Mouse (Mus musculus) lung, postnatal 0 days (tissue): Measurements from ENCODE around the gene Stx8. TPM values are rescaled to one million over a fixed set of nuclear protein-coding genes. Genes with fewer than 3 reads are reported as not detected.

Experiments used
- ATAC-seq: fragments of 200-750 bp; cut with Nextera tagmentation; 2 replicates; pipeline ENCODE4 v1.8.0; 2017; ENCODE audit warnings: moderate library complexity
- DNase-seq: peaks from one replicate; pipeline ENCODE4 v3.0.0-alpha.2; 2016; ENCODE audit warnings: low spot score
- H3K27ac ChIP-seq: fragments of 300-500 bp; sonication (generic); 2 replicates; pipeline ENCODE4 v1.5.1; 2014; ENCODE audit warnings: antibody characterized with exemption, mild to moderate bottlenecking, low read length, mixed read lengths
- H3K27me3 ChIP-seq: fragments of 300-500 bp; sonication (generic); replicated peaks from 2 replicates; pipeline ENCODE4 v1.6.1; 2014; ENCODE audit warnings: low read length, mixed read lengths; ENCODE audit not compliant: insufficient read depth
- H3K36me3 ChIP-seq: fragments of 300-500 bp; sonication (generic); 2 replicates; pipeline ENCODE4 v1.6.1; 2014; ENCODE audit warnings: low read length, mixed read lengths; ENCODE audit not compliant: insufficient read depth
- H3K4me1 ChIP-seq: fragments of 300-500 bp; sonication (generic); 2 replicates; pipeline ENCODE4 v1.6.1; 2014; ENCODE audit warnings: antibody characterized with exemption, low read depth, low read length, mixed read lengths; ENCODE audit not compliant: insufficient read depth
- H3K4me2 ChIP-seq: fragments of 300-500 bp; sonication (generic); replicated peaks from 2 replicates; pipeline ENCODE4 v1.6.1; 2014; ENCODE audit warnings: low read depth, mild to moderate bottlenecking, low read length, moderate library complexity, mixed read lengths
- H3K4me3 ChIP-seq: fragments of 300-500 bp; sonication (generic); 2 replicates; pipeline ENCODE4 v1.5.1; 2014; ENCODE audit warnings: low read depth, low read length
- H3K9ac ChIP-seq: fragments of 300-500 bp; sonication (generic); replicated peaks from 2 replicates; pipeline ENCODE4 v1.6.1; 2014; ENCODE audit warnings: low read depth, mild to moderate bottlenecking
- H3K9me3 ChIP-seq: fragments of 300-500 bp; sonication (generic); 2 replicates; pipeline ENCODE4 v1.6.1; 2016; ENCODE audit warnings: low read length, mixed read lengths
- CTCF ChIP-seq: IDR thresholded peaks from 2 replicates; pipeline ENCODE4 v1.5.1; 2016; ENCODE audit warnings: antibody characterized with exemption, mild to moderate bottlenecking
- EP300 ChIP-seq: IDR thresholded peaks from 2 replicates; pipeline ENCODE4 v1.6.1; 2016; ENCODE audit warnings: antibody characterized with exemption, mild to moderate bottlenecking, control low read depth
- WGBS: fragments of 180-500 bp; shearing (Covaris S2); extraction: QIAGEN DNeasy Blood & Tissue Kit; methylation state at CpG from one replicate; pipeline ENCODE4 v1.1.7; 2014; 5-methylcytosine and 5-hydroxymethylcytosine counted together
- microRNA-seq: library from miRNA; unstranded; fragments of <30 nt; microRNA quantifications from one replicate; pipeline ENCODE4, GENCODE M21; 2016
- polyA plus RNA-seq: library from polyadenylated mRNA; unstranded; fragments of >200 nt; fragmentation: Nextera tagmentation; extraction: Ambion mirVana; gene quantifications from 2 replicates; pipeline ENCODE4 v1.2.1, GENCODE M21; 2015

Stx8 gene
- polyA plus RNA-seq, 1 experiment from 2014 or later: 72.5 TPM

DNA sequence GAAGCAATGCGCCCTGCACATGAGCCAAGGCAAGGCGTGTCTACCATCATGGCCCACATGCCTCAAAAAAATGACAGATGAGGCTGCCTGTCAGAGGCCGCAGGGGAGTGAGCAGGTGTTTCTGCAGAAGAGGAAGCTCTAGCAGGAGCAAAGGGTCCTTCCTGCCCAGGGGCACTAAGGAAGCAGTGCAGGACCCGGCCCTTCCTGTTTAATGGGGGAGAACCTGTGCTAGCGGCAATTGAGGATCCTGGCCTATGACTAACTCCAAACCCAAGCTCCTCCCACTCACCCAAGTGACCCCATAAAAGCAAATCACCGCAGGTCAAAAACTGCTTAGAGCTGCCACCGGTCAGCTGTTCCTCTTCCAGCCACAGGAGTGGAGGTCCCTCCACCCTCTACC, 287.5 kb downstream of the Stx8 start:
- WGBS: 55% methylated on average over 7 of the region's 7 CpGs
- Histone ChIP-seq H3K27me3 (no peaks in the 10 kb centered on the region), H3K4me1 (no peaks in the 10 kb centered on the region), H3K4me3 (no peak overlapping the region), H3K36me3 (no peaks in the 10 kb centered on the region), H3K9me3 (no peaks in the 10 kb centered on the region), H3K27ac (no peak overlapping the region), H3K9ac (no peak overlapping the region), H3K4me2 (no peak overlapping the region)
- DNase-seq (no peak), ATAC-seq (peak; percentile 46)
- no peak for TF ChIP-seq EP300
- TF ChIP-seq CTCF: no peak

Small RNA genes within 50 kb of the gene (microRNA-seq; reads per million reads assigned to microRNA genes)
- not detected for gene Mir6406

Other genes with a start within 250 kb of the Stx8 start
- 0.06 TPM in 1 of 2 replicates, not detected in the other for gene Glp2r, start 195.0 kb upstream of the Stx8 start, polyA plus RNA-seq
- not detected in 2 replicates for gene Gsg1l2, start 191.6 kb upstream of the Stx8 start, polyA plus RNA-seq
- 0.45 and 0.66 TPM in 2 replicates for gene Dhrs7c, start 168.0 kb upstream of the Stx8 start, polyA plus RNA-seq
- 2.7 and 3.0 TPM in 2 replicates for gene Usp43, start 44.0 kb upstream of the Stx8 start, polyA plus RNA-seq
- 9.8 and 12.4 TPM in 2 replicates for gene Cfap52, start 542 bp upstream of the Stx8 start, polyA plus RNA-seq